Mouse (Mus musculus): ENCODE measurements around the gene Hnf1a. TPM values are rescaled to one million over a fixed set of nuclear protein-coding genes. Genes with fewer than 3 reads are reported as not detected.
"Not testable (repeated sequence)": the region's sequence is repeated elsewhere in the genome, so short reads cannot be mapped to it uniquely, and the experiment has no call there.

Hnf1a gene
- total RNA-seq, 2 experiments from 2014 or later: not detected

DNA sequence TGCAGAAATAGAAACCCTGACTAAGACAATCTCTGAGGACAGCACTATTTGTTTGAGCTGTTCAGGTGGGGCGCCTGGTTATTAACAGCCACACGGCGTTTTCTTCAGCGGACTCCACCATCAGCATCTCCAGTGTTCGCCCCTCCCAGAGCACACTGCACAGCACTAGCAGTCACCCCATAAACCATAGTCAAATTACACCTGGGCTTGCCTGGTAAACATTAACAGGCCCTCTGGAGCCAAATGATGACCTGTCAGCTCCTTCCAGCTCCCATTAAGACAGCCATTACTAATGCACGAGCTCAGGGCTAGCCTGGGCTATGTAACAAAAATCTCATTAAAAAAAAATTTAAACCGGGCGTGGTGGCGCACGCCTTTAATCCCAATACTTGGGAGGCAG is 25.8 kb downstream of the Hnf1a start:
- DNase-seq: no peak

- no peak for DNase-seq
These were observed 28.1 kb downstream of the Hnf1a start for GRCm38 (mm10) chr5:114942766-114943130.

- DNase-seq: peak; percentile 73
These were observed 28.7 kb downstream of the Hnf1a start, which contains the start of gene 2210016L21Rik for GRCm38 (mm10) chr5:114942074-114942765. Gene 2210016L21Rik, plus strand, starts transcription at chr5:114942158.

GRCm38 (mm10) chr5:114941138-114941537 is 29.8 kb downstream of the Hnf1a start:
- not testable (repeated sequence) for DNase-seq

GRCm38 (mm10) chr5:114935838-114936237 is 35.1 kb downstream of the Hnf1a start:
- no peak for DNase-seq

GRCm38 (mm10) chr5:114933206-114933605 is 37.7 kb downstream of the Hnf1a start:
- no peak for DNase-seq

GRCm38 (mm10) chr5:114931626-114932025 is 39.3 kb downstream of the Hnf1a start:
- no peak for DNase-seq

- DNase-seq: no peak
These were observed 44.1 kb downstream of the Hnf1a start for GRCm38 (mm10) chr5:114926753-114927152.

DNA sequence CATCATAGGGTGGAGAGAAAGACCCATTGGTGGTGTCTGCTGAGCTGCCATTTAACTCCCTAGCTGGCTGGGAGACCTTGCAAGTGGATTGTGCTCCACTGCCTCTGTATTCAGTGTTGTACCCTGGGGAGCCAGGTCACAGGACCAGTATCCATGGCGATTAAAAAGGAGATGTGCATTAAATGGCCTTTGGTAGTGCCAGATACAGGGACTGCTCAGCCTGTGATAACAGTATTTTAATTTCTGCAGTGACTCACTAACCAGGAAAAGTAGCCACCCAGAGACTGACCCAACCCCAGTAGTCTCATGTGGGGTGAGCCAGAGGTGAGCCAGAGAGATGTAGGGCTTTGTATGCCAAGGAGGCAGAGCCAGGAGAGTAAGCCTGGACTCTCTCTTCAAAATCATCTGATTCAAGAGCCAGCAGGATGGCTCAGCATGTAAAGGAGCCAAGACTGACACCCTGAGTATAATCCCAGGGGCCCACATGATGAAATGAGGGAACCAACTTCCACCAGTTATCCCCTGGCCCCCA is 44.7 kb downstream of the Hnf1a start:
- no peak for DNase-seq

DNA sequence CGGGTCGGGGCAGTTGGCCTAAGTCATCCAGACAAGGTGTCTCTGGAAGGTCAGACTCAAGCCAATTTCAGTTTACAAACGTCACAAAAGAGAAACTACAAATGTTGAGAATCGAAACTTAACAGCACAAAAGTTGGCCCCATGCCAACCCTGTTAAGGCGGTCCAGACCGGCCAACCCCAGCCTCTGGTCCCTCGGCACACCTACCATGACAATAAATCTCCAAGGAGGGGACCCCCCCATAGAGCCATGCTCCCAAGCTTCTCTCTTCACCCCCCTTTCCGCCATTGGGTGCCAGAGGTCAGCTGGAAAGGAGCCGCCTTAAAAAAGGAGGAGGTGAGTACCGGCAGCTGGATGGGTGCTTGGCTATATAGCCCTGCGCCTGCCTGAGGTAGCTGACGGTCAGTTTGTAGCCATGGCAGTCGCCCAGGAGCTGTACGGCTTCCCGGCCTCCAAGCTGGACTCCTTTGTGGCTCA is 47.9 kb downstream of the Hnf1a start, which contains the start of gene Oasl1:
TSS of gene Oasl1 (plus strand) at position 243 of the 476 bp plus-strand sequence.
- peak; percentile 65 for DNase-seq

DNA sequence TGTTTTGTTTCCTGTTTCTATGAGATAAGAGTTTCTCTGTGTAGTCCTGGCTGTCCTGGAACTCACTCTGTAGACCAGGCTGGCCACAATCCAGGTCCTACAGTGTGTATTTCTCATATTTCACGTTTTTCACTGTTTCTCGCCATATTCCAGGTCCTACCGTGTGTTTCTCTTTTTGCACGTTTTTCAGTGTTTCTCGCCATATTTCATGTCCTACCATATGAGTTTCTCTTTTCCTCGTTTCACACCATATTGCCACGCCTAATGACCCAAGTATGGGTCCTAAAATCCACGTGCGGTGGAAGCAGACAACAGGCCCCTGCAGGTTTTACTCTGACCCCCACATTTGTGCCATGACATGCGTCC is 48.5 kb downstream of the Hnf1a start:
- DNase-seq: no peak

DNA sequence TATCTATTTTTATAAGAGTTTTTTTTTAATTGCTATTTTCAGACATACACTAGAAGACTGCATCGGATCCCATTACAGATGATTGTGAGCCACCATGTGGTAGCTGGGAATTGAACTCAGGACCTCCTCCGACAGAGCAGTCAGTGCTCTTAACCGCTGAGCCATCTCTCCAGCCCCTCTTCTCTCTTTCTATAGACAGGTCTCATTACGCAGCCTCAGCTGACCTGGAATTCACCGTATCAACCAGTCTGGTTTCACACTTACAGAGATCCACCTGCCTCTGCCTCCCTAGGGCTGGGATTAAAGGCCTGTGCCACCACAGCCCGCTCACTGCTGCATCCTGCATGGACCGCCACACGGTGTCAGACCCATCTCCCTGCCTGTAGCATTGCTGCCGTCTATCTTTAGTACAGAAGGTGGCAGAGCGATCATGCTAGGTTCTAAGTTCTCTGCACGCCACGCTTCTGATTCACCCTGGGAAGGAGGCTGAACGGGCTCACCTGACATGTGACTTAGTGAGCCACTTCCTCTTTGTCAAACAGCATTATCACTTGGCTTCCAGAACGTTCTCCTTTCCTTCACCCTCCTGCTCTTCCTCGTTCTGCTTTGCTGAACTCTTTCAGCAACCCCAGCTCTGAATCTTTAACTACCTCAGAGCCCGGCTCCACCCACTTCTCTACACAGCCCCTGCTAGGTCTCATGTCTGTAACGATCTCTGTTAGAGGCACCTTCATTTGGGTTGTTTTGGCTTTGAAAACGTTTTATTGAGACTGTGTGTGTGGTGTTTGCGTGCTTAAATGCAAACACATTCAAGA is 49.1 kb downstream of the Hnf1a start:
- DNase-seq: no peak

DNA sequence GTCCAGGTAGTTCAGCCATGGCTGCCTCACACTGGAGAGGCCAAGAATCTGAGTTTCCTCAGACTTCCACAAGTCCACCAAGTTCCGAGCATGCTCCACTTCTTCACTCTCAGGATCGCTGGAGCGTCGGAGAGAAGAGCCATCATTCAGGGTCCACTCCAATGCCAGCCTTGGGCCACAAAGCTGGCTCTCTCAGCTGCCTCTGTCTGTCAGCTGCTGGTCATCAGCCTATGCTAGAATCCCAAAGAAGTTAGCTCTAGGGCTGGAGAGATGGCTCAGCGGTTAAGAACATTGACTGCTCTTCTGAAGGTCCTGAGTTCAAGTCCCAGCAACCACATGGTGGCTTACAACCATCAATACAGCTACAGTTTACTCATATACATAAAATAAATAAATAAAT is 53.5 kb downstream of the Hnf1a start:
- not testable (repeated sequence) for DNase-seq

- DNase-seq: no peak
These were observed 54.1 kb downstream of the Hnf1a start for GRCm38 (mm10) chr5:114916777-114917176.

GRCm38 (mm10) chr5:114915854-114916253 is 55.0 kb downstream of the Hnf1a start:
- no peak for DNase-seq

GRCm38 (mm10) chr5:114914855-114915254 is 56.0 kb downstream of the Hnf1a start:
- DNase-seq: no peak

DNA sequence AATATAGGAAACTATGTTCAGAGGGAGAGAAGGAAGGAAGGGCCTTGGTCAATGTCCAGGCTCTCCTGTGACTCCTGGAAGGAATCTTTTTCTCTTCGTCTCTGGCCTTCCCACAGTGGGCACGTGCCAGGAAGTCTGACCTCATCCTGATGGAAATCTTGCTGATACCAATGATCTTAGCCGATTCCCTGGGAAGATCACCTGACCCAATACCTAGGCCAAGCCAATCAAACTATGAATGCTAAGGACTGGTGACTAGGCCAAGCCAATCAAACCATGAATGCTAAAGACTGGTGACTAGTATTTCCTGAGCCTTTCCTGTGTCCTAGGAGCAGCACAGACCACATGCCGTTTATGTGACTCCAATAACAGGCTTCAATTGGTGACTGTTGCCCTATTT is 57.2 kb downstream of the Hnf1a start:
- no peak for DNase-seq

GRCm38 (mm10) chr5:114908598-114909305 is 62.1 kb downstream of the Hnf1a start:
- DNase-seq: no peak

DNA sequence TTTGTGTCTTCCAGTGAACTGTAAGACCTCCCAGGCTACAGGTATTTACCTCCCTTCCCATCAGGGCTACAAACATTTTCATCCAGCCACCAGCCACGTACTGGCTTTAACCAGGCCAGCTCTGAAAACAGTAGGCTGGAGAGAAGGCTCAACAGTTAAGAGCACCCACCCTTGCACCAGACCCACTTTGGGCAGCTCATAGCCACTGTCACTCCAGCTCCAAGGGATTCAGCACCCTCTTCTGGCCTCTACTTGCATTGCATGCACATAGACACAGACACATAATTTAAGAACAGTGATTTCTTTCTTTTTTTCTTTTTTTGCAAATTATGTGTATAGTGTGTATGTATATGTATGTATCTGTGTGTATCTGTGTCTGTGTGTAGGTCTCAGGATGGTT is 68.5 kb downstream of the Hnf1a start:
- DNase-seq: peak; percentile 31

All from gastrocnemius, postnatal 10 days (tissue).